ENCODE assay signal across 14 mouse cellular contexts in the genomic region with DNA sequence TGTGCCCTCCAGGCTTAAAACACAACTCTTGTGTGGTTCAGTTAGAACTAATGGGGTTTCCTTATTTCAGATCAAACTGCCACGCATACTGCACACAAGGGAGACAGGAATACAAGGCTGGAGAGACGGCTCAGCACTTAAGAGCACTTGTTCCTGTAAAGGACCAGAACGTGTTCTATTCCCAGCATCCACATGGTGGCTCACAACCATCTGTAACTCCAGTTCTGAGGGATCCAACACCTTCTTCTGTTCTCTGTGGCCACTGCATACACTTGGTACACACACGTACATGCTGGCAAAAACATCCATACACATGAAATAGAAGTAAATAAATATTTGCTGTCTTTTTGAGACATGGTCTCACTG. TPM values are rescaled to one million over a fixed set of nuclear protein-coding genes. Genes with fewer than 3 reads are reported as not detected.
DNase-seq lines count a peak whose midpoint lies in the region; ATAC-seq and TF ChIP-seq lines count a peak whose summit lies in the region.
"Had no signal": no experiment of that assay in that cellular context is flagged by ENCODE, and none has a peak within 500 bp of the region (broad histone marks: within the 10 kb centered on the region; RNA-seq: fewer than 3 reads in every experiment).

No protein-coding gene starts in this region.

- TF ChIP-seq CTCF in left cerebral cortex, adult 2 months (IDR thresholded peaks at IDR 0.05): no peak; the same call in 1 of the 2 replicates

- DNase-seq in frontal cortex, postnatal 25 days (ENCODE audit: low spot score in 2 of 2): no peak
- DNase-seq in left cerebral cortex, adult 2 months (ENCODE audit: extremely low spot score in 1 of 2, low spot score in 2 of 2): no peak
- no peak for DNase-seq in left cerebral cortex, adult 8-10 months (ENCODE audit: low spot score in 2 of 2)
- peak; percentile 45 for DNase-seq in 3T3-L1 (ENCODE audit: low read depth, low spot score)
- DNase-seq in layer of hippocampus, adult 9-10 months (ENCODE audit: low spot score): peak; percentile 16
- no peak for DNase-seq in natural killer cell, adult 2 months (ENCODE audit: low spot score in 2 of 2)
- DNase-seq: retina, postnatal 1 day; thymus, postnatal 25 days had no signal

- peak overlapping the region; percentile 83 for H3K27ac ChIP-seq in left cerebral cortex, adult 2 months
- H3K27ac ChIP-seq: hindbrain, embryonic 15.5 days; limb, embryonic 12.5 days; neural tube, embryonic 13.5 days had no signal

- no peak overlapping the region for H3K4me3 ChIP-seq in left cerebral cortex, adult 2 months
- H3K4me3 ChIP-seq: hindbrain, embryonic 15.5 days; limb, embryonic 12.5 days; neural tube, embryonic 13.5 days had no signal

- peak; percentile 66 for ATAC-seq in frontal cortex, adult (ENCODE audit: low TSS enrichment)
- ATAC-seq in megakaryocyte, adult 5-6 weeks (ENCODE audit: poor library complexity, severe bottlenecking): no peak
- ATAC-seq: forebrain, embryonic 16.5 days had no signal

- intact Hi-C loops in left cerebral cortex, adult 2 months (cut with DNase I): no loop called here

RNA-seq across cellular contexts. Expression of gene Anxa4, which starts 16.7 kb away (rescaled TPM):
- 1 to 10 TPM; 6.5 to 7.7 TPM for total RNA-seq in left cerebral cortex, adult 2 months (2021)
- 10 to 100 TPM in 3 of 4 experiments, 1 to 10 TPM in 1; 7.6 to 10.2 (median 10.1) TPM for total RNA-seq in left cerebral cortex, adult 8-10 months (2022)
- 41.8 and 43.7 TPM in 2 replicates for total RNA-seq in megakaryocyte, adult 5-6 weeks (2015)
- total RNA-seq in megakaryocyte, adult 5-6 weeks (2017): 55.9 and 65.7 TPM in 2 replicates

RNA-seq across cellular contexts. Expression of gene Gmcl1, which starts 43.5 kb away (rescaled TPM):
- 10 to 100 TPM; 34.4 to 36.2 TPM for total RNA-seq in left cerebral cortex, adult 2 months (2021)
- 10 to 100 TPM; 30.3 to 34.8 (median 31.3) TPM for total RNA-seq in left cerebral cortex, adult 8-10 months (2022)
- 26.7 and 26.8 TPM in 2 replicates for total RNA-seq in megakaryocyte, adult 5-6 weeks (2015)
- total RNA-seq in megakaryocyte, adult 5-6 weeks (2017): 16.9 and 23.4 TPM in 2 replicates

Comparison
In these comparisons a context has a peak if more than half of its experiments do, and no peak if none do; other contexts are left out.
1. DNase-seq: peak in 3T3-L1 (single experiment) and layer of hippocampus, adult 9-10 months (single experiment); none in frontal cortex, postnatal 25 days (0 of 2), left cerebral cortex, adult 2 months (0 of 2), left cerebral cortex, adult 8-10 months (0 of 2) and natural killer cell, adult 2 months (0 of 2).